ENCODE assay signal across 14 mouse cellular contexts in genomic region chr12:102601847-102602246, GRCm38 (mm10). TPM values are rescaled to one million over a fixed set of nuclear protein-coding genes. Genes with fewer than 3 reads are reported as not detected.
DNase-seq lines count a peak whose midpoint lies in the region; ATAC-seq and TF ChIP-seq lines count a peak whose summit lies in the region.
"Had no signal": no experiment of that assay in that cellular context is flagged by ENCODE, and none has a peak within 500 bp of the region (broad histone marks: within the 10 kb centered on the region; RNA-seq: fewer than 3 reads in every experiment).

No protein-coding gene starts in this region.

- TF ChIP-seq POLR2A in heart, adult 2 months (IDR thresholded peaks at IDR 0.05; ENCODE audit: insufficient read depth, low read depth, low read length): no peak

- H3K27me3 ChIP-seq in hindbrain, embryonic 11.5 days (ENCODE audit: control insufficient read depth, insufficient read depth, low read length): no peaks in the 10 kb centered on the region
- H3K27me3 ChIP-seq in hindbrain, embryonic 12.5 days: no peaks in the 10 kb centered on the region
- no peaks in the 10 kb centered on the region for H3K27me3 ChIP-seq in forebrain, embryonic 10.5 days (ENCODE audit: poor library complexity, severe bottlenecking)
- no peaks in the 10 kb centered on the region for H3K27me3 ChIP-seq in intestine, postnatal 0 days (replicated peaks; ENCODE audit: control insufficient read depth, insufficient read depth, low read length)
- no peaks in the 10 kb centered on the region for H3K27me3 ChIP-seq in neural tube, embryonic 15.5 days (replicated peaks)
- H3K27me3 ChIP-seq in heart, adult 2 months (ENCODE audit: control insufficient read depth, insufficient read depth, low read length): no peaks in the 10 kb centered on the region
- H3K27me3 ChIP-seq: heart, embryonic 15.5 days; liver, embryonic 12.5 days had no signal

- H3K79me2 ChIP-seq in heart, adult 2 months (replicated peaks; ENCODE audit: control insufficient read depth, insufficient read depth, low read length): no peaks in the 10 kb centered on the region

- H3K4me1 ChIP-seq in hindbrain, embryonic 11.5 days (replicated peaks; ENCODE audit: control insufficient read depth, insufficient read depth, low read length): peaks cover 3% of the 10 kb centered on the region; the same call in 1 of the 2 replicates
- H3K4me1 ChIP-seq in hindbrain, embryonic 12.5 days: peaks cover 29% of the 10 kb centered on the region
- peaks cover 32% of the 10 kb centered on the region for H3K4me1 ChIP-seq in forebrain, embryonic 10.5 days
- peaks cover 20% of the 10 kb centered on the region for H3K4me1 ChIP-seq in intestine, postnatal 0 days (replicated peaks; ENCODE audit: control insufficient read depth, insufficient read depth, low read length)
- peaks cover 42% of the 10 kb centered on the region for H3K4me1 ChIP-seq in neural tube, embryonic 15.5 days
- peaks cover 11% of the 10 kb centered on the region for H3K4me1 ChIP-seq in heart, adult 2 months (ENCODE audit: control insufficient read depth, insufficient read depth, low read length)
- H3K4me1 ChIP-seq: liver, embryonic 12.5 days had no signal

- 47% methylated on average over 8 of the region's 8 CpGs for WGBS in hindbrain, embryonic 11.5 days
- 40% methylated on average over 8 of the region's 8 CpGs for WGBS in hindbrain, embryonic 12.5 days
- 18% methylated on average over 8 of the region's 8 CpGs for WGBS in forebrain, embryonic 10.5 days
- 36% methylated on average over 8 of the region's 8 CpGs for WGBS in intestine, postnatal 0 days
- 16% methylated on average over 8 of the region's 8 CpGs for WGBS in neural tube, embryonic 15.5 days
- WGBS in heart, adult 2 months: 81% methylated on average over 8 of the region's 8 CpGs

- intact Hi-C loops in heart, adult 2 months (cut with DNase I): no loop called here

- no peaks in the 10 kb centered on the region for H3K36me3 ChIP-seq in hindbrain, embryonic 11.5 days (ENCODE audit: control insufficient read depth, insufficient read depth, low read length)
- H3K36me3 ChIP-seq in hindbrain, embryonic 12.5 days: no peaks in the 10 kb centered on the region
- peaks cover 16% of the 10 kb centered on the region for H3K36me3 ChIP-seq in forebrain, embryonic 10.5 days (replicated peaks)
- peaks cover 29% of the 10 kb centered on the region for H3K36me3 ChIP-seq in intestine, postnatal 0 days (ENCODE audit: control insufficient read depth, insufficient read depth)
- H3K36me3 ChIP-seq in neural tube, embryonic 15.5 days: peaks cover 4% of the 10 kb centered on the region; the same call in 1 of the 2 replicates
- no peaks in the 10 kb centered on the region for H3K36me3 ChIP-seq in heart, adult 2 months (ENCODE audit: control insufficient read depth, insufficient read depth, low read length)
- H3K36me3 ChIP-seq: heart, embryonic 15.5 days had no signal

- H3K27ac ChIP-seq in hindbrain, embryonic 11.5 days (ENCODE audit: low read depth, low read length): no peak overlapping the region
- no peak overlapping the region for H3K27ac ChIP-seq in hindbrain, embryonic 12.5 days
- peak overlapping the region; percentile 73 for H3K27ac ChIP-seq in forebrain, embryonic 10.5 days
- H3K27ac ChIP-seq in intestine, postnatal 0 days (ENCODE audit: low read depth, low read length): peak overlapping the region; percentile 65
- H3K27ac ChIP-seq in neural tube, embryonic 15.5 days (replicated peaks): peak overlapping the region; percentile 11; the same call in 1 of the 2 replicates
- H3K27ac ChIP-seq in heart, adult 2 months: no peak overlapping the region
- H3K27ac ChIP-seq: heart, embryonic 15.5 days; liver, embryonic 12.5 days had no signal

- H3K4me2 ChIP-seq in hindbrain, embryonic 11.5 days (replicated peaks; ENCODE audit: low read depth, low read length): no peak overlapping the region
- H3K4me2 ChIP-seq in hindbrain, embryonic 12.5 days (replicated peaks): no peak overlapping the region
- H3K4me2 ChIP-seq in intestine, postnatal 0 days (replicated peaks; ENCODE audit: low read depth): no peak overlapping the region
- no peak overlapping the region for H3K4me2 ChIP-seq in neural tube, embryonic 15.5 days
- H3K4me2 ChIP-seq: heart, embryonic 15.5 days; liver, embryonic 12.5 days had no signal

- TF ChIP-seq CTCF in intestine, postnatal 0 days (IDR thresholded peaks at IDR 0.05; ENCODE audit: low read depth): no peak
- TF ChIP-seq CTCF in heart, adult 2 months (IDR thresholded peaks at IDR 0.05): no peak

- no peak for TF ChIP-seq EP300 in heart, adult 2 months (IDR thresholded peaks at IDR 0.05; ENCODE audit: insufficient read depth, low read depth, low read length)

- peak overlapping the region; percentile 27; the same call in 1 of the 2 replicates for H3K9ac ChIP-seq in hindbrain, embryonic 11.5 days (ENCODE audit: low read depth, low read length)
- H3K9ac ChIP-seq in hindbrain, embryonic 12.5 days: no peak overlapping the region
- H3K9ac ChIP-seq in intestine, postnatal 0 days (ENCODE audit: low read depth, low read length): 0 out of 2 replicates have a peak overlapping the region, but pooled peaks have one; percentile 8
- no peak overlapping the region for H3K9ac ChIP-seq in neural tube, embryonic 15.5 days (replicated peaks)
- H3K9ac ChIP-seq in heart, adult 2 months (ENCODE audit: low read depth, low read length): no peak overlapping the region
- H3K9ac ChIP-seq: heart, embryonic 15.5 days; liver, embryonic 12.5 days had no signal

- DNase-seq in hindbrain, embryonic 11.5 days (ENCODE audit: low spot score): no peak
- DNase-seq in forebrain, embryonic 10.5 days (ENCODE audit: extremely low spot score, low spot score): no peak
- DNase-seq in heart, adult 2 months: no peak
- no peak for DNase-seq in urinary bladder, postnatal 4 days (ENCODE audit: low spot score in 2 of 2)
- no peak for DNase-seq in retina, postnatal 1 day
- DNase-seq: gastrocnemius, postnatal 25 days; kidney, adult 18-20 months; layer of hippocampus, adult 9-11 months; lung, postnatal 36 days had no signal

- H3K9me3 ChIP-seq in hindbrain, embryonic 11.5 days (ENCODE audit: control insufficient read depth, low read length): no peaks in the 10 kb centered on the region
- no peaks in the 10 kb centered on the region for H3K9me3 ChIP-seq in hindbrain, embryonic 12.5 days (replicated peaks)
- H3K9me3 ChIP-seq in forebrain, embryonic 10.5 days: peaks cover 10% of the 10 kb centered on the region; the same call in 1 of the 2 replicates
- no peaks in the 10 kb centered on the region for H3K9me3 ChIP-seq in intestine, postnatal 0 days (ENCODE audit: control insufficient read depth)
- H3K9me3 ChIP-seq in neural tube, embryonic 15.5 days (replicated peaks): no peaks in the 10 kb centered on the region
- H3K9me3 ChIP-seq: heart, embryonic 15.5 days had no signal

- no peak for ATAC-seq in hindbrain, embryonic 11.5 days (ENCODE audit: low FRiP score)
- ATAC-seq in hindbrain, embryonic 12.5 days (ENCODE audit: low FRiP score): no peak
- no peak for ATAC-seq in intestine, postnatal 0 days
- ATAC-seq in neural tube, embryonic 15.5 days (ENCODE audit: low FRiP score): no peak
- ATAC-seq: liver, embryonic 12.5 days had no signal

- no peak overlapping the region for H3K4me3 ChIP-seq in hindbrain, embryonic 11.5 days (ENCODE audit: low read depth, low read length)
- H3K4me3 ChIP-seq in hindbrain, embryonic 12.5 days: no peak overlapping the region
- H3K4me3 ChIP-seq in forebrain, embryonic 10.5 days: no peak overlapping the region
- no peak overlapping the region for H3K4me3 ChIP-seq in intestine, postnatal 0 days (ENCODE audit: low read depth, low read length)
- H3K4me3 ChIP-seq in neural tube, embryonic 15.5 days (replicated peaks): no peak overlapping the region
- H3K4me3 ChIP-seq in heart, adult 2 months: no peak overlapping the region
- H3K4me3 ChIP-seq: heart, embryonic 15.5 days; liver, embryonic 12.5 days had no signal

RNA-seq across cellular contexts. Expression of gene Chga, which starts 47.1 kb away (rescaled TPM):
- 24.8 and 27.1 TPM in 2 replicates for polyA plus RNA-seq in hindbrain, embryonic 11.5 days (2014; fragmentation: Nextera tagmentation; extraction: Ambion mirVana)
- 47.1 and 53.1 TPM in 2 replicates for polyA plus RNA-seq in hindbrain, embryonic 12.5 days (2016; fragmentation: Nextera tagmentation; extraction: Ambion mirVana)
- polyA plus RNA-seq in forebrain, embryonic 10.5 days (2016; fragmentation: Nextera tagmentation; extraction: Ambion mirVana): 6.7 and 9.2 TPM in 2 replicates
- 41.5 and 43.2 TPM in 2 replicates for polyA plus RNA-seq in intestine, postnatal 0 days (2015; fragmentation: Nextera tagmentation; extraction: Ambion mirVana)
- 178 and 204 TPM in 2 replicates for polyA plus RNA-seq in neural tube, embryonic 15.5 days (2015; fragmentation: Nextera tagmentation; extraction: Ambion mirVana)
- total RNA-seq in heart, adult 2 months (2021): not detected
- 0.06 and 0.12 TPM in 2 replicates for polyA plus RNA-seq in heart, adult 2 months (2012; rRNA removed)
- total RNA-seq: gastrocnemius, postnatal 25 days had no signal

Comparison
In these comparisons a context has a peak if more than half of its experiments do, and no peak if none do; other contexts are left out.
1. H3K9ac ChIP-seq: peak in hindbrain, embryonic 11.5 days (single experiment) and intestine, postnatal 0 days (single experiment); none in hindbrain, embryonic 12.5 days (single experiment), neural tube, embryonic 15.5 days (single experiment) and heart, adult 2 months (single experiment).
2. H3K27ac ChIP-seq: peak in forebrain, embryonic 10.5 days (single experiment), intestine, postnatal 0 days (single experiment) and neural tube, embryonic 15.5 days (single experiment); none in hindbrain, embryonic 11.5 days (single experiment), hindbrain, embryonic 12.5 days (single experiment) and heart, adult 2 months (single experiment).